Mouse (Mus musculus): ENCODE results near the gene Rhov. TPM values are rescaled to one million over a fixed set of nuclear protein-coding genes. Genes with fewer than 3 reads are reported as not detected.

Gene Rhov
- polyA plus RNA-seq, 1 experiment from 2014 or later, result 6.2 TPM

DNA sequence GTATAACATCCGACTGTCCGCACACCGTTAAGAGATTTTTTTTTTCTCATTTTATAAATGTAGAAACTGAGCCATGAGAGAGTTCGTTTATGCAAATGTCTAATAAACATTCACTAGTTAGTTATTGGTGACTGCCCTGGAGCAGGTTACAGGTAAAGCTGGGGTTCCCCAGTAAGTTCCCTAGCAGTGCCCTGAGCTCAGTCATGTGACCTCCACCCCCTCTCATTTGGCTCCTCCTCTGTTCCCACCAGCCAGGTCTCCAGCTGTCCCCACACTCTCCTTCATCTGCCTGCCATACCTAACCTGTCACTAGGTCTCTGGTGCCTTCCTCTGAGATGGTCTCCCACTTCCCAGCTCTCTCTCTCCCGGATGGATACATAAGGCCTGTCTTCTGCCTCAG, 16.3 kb upstream of the Rhov start:
- H3K4me1 ChIP-seq, result peaks cover 22% of the 10 kb centered on the region
- no peaks in the 10 kb centered on the region for H3K9me3 ChIP-seq (replicated peaks)
- no peak overlapping the region for H3K4me2 ChIP-seq
- WGBS, result 91% methylated on average over 5 of the region's 5 CpGs
- H3K36me3 ChIP-seq (ENCODE audit: poor library complexity, severe bottlenecking), result peaks cover 24% of the 10 kb centered on the region
- no peak overlapping the region for H3K4me3 ChIP-seq
- no peak for ATAC-seq
- no peak overlapping the region for H3K27ac ChIP-seq
- H3K9ac ChIP-seq, result no peak overlapping the region
- no peaks in the 10 kb centered on the region for H3K27me3 ChIP-seq

DNA sequence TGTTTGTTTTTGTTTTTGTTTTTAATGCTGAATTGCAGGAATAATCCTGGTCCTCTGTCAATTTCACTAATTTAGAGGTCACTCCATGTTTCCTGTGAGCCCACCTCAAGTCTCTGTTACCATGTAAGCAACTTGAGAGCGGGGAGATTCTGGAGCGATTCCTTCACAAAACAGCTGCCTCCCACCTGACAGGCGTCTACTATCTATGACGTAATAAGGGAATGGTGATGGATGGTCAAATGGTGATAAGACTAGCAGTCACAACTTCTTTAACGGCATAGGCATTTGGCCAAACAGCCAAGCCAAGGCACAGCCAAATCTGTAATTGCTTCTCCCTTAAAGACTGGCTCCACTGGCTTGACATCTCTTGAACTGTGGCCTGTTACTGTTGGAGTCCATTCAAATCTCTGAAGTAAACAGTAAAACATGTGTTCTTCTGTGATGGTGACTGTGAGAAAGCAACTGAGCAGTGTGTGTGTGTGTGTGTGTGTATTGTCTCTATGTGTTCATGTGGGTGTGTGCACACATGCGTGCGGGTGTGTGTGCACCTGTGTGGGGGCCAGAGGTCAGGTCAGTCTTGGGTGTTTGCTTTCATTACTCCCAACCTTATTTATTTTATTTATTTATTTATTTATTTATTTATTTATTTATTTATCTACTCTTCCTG, 11.0 kb upstream of the Rhov start:
- no peaks in the 10 kb centered on the region for H3K9me3 ChIP-seq (replicated peaks)
- H3K27me3 ChIP-seq, result no peaks in the 10 kb centered on the region
- H3K9ac ChIP-seq, result no peak overlapping the region
- no peak overlapping the region for H3K4me3 ChIP-seq
- H3K4me1 ChIP-seq, result no peaks in the 10 kb centered on the region
- H3K4me2 ChIP-seq, result no peak overlapping the region
- 94% methylated on average over 7 of the region's 7 CpGs for WGBS
- no peaks in the 10 kb centered on the region for H3K36me3 ChIP-seq (ENCODE audit: poor library complexity, severe bottlenecking)
- ATAC-seq, result no peak
- no peak overlapping the region for H3K27ac ChIP-seq

DNA sequence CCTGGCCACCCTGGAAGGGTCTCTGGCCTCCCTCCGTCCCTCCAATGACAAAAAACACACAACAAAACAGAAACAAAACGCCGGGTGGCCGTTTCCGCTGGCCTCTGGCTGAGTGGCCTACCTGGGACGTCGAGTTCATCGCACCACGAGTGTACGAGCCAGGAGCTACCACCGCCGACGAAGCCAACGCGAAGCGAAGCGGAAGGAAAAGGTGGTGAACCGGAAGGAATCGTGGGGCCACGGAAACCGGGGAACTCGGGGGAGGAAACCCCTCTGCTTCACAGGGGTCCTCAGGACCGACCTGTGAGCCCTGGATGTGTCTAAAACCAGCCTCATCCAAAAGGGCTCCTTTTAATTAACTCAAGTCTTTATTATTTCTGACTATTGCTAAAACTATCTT, 6.7 kb upstream of the Rhov start:
- WGBS, result 86% methylated on average over 23 of the region's 23 CpGs
- peaks cover 5% of the 10 kb centered on the region; the same call in 1 of the 2 replicates for H3K27me3 ChIP-seq
- H3K36me3 ChIP-seq (ENCODE audit: poor library complexity, severe bottlenecking), result no peaks in the 10 kb centered on the region
- no peaks in the 10 kb centered on the region for H3K4me1 ChIP-seq
- no peaks in the 10 kb centered on the region for H3K9me3 ChIP-seq (replicated peaks)
- no peak overlapping the region for H3K9ac ChIP-seq
- ATAC-seq, result no peak
- H3K4me2 ChIP-seq, result no peak overlapping the region
- no peak overlapping the region for H3K27ac ChIP-seq
- H3K4me3 ChIP-seq, result no peak overlapping the region

DNA sequence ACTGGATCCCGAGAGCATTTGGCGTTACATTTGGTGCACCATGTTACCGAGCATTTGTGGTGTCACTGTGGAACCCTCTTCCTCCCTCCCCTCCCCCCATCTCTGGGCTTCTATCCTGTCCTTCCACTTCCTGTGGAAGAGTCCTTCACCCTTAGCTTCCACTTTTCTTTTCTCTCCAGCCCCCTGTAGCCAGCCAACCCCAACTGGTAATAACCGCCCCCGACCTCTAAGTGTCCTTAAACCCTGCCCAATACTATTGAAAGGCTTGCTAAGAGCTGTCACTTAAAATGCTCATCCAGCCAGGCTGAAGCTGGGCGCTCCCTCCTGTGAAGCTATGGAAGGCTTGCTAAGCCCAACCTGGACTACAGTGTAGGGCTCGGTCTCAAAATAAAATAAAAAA, 5.9 kb upstream of the Rhov start:
- H3K4me2 ChIP-seq, result no peak overlapping the region
- H3K9ac ChIP-seq, result no peak overlapping the region
- H3K36me3 ChIP-seq (ENCODE audit: poor library complexity, severe bottlenecking), result no peaks in the 10 kb centered on the region
- H3K4me3 ChIP-seq, result no peak overlapping the region
- no peak overlapping the region for H3K27ac ChIP-seq
- H3K9me3 ChIP-seq (replicated peaks), result no peaks in the 10 kb centered on the region
- WGBS, result 86% methylated on average over 7 of the region's 7 CpGs
- H3K27me3 ChIP-seq, result peaks cover 5% of the 10 kb centered on the region; the same call in 1 of the 2 replicates
- H3K4me1 ChIP-seq, result no peaks in the 10 kb centered on the region
- no peak for ATAC-seq

DNA sequence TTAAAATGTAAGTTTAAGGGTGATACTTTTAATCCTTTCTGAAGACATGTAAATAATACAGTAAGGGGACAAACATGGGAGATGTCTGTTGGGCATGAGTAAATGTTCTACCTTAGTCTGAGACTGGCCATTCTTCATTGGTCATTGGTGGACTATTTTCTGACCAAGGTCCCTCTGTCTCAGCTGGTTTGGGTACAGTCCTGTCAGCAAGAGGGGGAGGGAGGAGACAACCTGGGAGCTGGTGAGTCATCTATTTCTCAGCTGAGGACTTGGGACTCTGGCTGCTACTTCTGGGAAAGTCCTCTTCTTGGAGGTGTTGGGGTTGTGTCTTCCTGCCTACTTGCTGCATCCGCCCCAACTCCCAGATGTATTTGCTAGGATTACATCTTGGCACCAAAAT, 3.1 kb upstream of the Rhov start:
- H3K4me3 ChIP-seq, result no peak overlapping the region
- H3K27ac ChIP-seq, result no peak overlapping the region
- no peaks in the 10 kb centered on the region for H3K36me3 ChIP-seq (ENCODE audit: poor library complexity, severe bottlenecking)
- H3K9ac ChIP-seq, result no peak overlapping the region
- no peak overlapping the region for H3K4me2 ChIP-seq
- H3K27me3 ChIP-seq, result peaks cover 17% of the 10 kb centered on the region
- ATAC-seq, result no peak
- WGBS, result 93% methylated on average over 1 of the region's 1 CpGs
- peaks cover 5% of the 10 kb centered on the region; the same call in 1 of the 2 replicates for H3K4me1 ChIP-seq
- no peaks in the 10 kb centered on the region for H3K9me3 ChIP-seq (replicated peaks)

DNA sequence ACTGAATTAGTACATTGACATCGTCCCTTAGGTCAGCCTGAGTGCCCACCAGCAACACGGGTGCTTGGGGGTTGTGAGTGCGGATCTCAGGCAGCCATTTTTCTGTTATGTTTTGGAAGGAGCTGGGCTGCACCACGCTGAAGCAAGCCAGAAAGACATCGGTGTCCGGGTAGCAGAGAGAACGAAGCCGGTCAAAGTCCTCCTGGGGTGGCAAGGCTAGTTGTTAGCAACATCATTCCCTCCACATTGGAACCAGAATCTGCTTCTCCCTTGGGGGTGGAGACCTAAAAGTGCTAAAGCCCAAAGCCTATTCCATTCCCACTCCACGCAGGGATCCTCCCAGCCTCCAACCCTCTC, 808 bp downstream of the Rhov start:
- peak overlapping the region; percentile 62 for H3K4me3 ChIP-seq
- H3K9ac ChIP-seq, result peak overlapping the region; percentile 76
- peaks cover 25% of the 10 kb centered on the region for H3K27me3 ChIP-seq
- H3K4me1 ChIP-seq, result peaks cover 5% of the 10 kb centered on the region; the same call in 1 of the 2 replicates
- no peaks in the 10 kb centered on the region for H3K9me3 ChIP-seq (replicated peaks)
- H3K4me2 ChIP-seq, result peak overlapping the region; percentile 88
- H3K36me3 ChIP-seq (ENCODE audit: poor library complexity, severe bottlenecking), result no peaks in the 10 kb centered on the region
- H3K27ac ChIP-seq, result no peak overlapping the region
- ATAC-seq, result no peak
- 46% methylated on average over 9 of the region's 9 CpGs for WGBS

DNA sequence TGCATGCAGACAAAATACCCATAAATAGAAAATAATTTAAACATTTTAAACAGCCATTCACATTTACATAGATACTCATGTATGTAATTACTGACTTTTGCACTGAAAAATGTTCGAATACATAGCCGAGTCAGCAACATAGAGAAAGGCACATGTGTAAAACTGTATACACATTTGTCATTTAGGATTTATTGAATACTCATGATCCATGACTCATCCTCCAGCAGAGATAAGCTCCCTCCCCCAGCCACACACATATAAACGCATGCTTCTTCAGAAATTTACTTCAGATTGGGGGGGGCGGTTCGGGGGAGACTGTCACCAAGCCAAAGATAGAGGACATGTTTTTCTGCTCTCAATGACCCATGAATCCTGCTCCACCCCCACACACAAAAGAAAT, 7.3 kb downstream of the Rhov start:
- Histone ChIP-seq H3K27ac (no peak overlapping the region), H3K4me2 (no peak overlapping the region), H3K36me3 (ENCODE audit: poor library complexity, severe bottlenecking) (no peaks in the 10 kb centered on the region), H3K9ac (no peak overlapping the region), H3K4me3 (no peak overlapping the region), H3K4me1 (0 out of 2 replicates have a peak, but pooled peaks cover 6% of the 10 kb centered on the region), H3K27me3 (peaks cover 5% of the 10 kb centered on the region; the same call in 1 of the 2 replicates), H3K9me3 (replicated peaks) (no peaks in the 10 kb centered on the region)
- ATAC-seq, result no peak
- 91% methylated on average over 5 of the region's 5 CpGs for WGBS

DNA sequence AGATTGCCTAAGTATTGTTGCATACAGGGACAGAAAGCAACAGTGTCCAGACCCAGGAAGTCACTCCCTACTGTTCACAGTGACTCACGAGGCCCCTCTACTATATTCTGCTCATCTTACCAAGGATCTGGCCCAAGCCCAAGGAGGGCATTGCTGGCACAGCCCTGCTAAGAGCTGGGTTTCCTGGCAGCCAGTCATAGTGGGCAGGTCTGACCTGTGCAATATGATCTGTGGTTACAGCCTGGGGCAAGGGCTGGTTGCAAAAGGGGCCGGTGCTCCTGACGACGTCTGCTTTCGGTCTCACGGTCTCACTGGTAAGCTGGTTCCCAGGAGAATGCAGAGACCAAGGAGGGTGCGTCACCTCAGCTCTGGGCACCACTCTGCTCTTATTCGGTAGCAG, 8.1 kb downstream of the Rhov start:
- H3K36me3 ChIP-seq (ENCODE audit: poor library complexity, severe bottlenecking), result no peaks in the 10 kb centered on the region
- 35% methylated on average over 8 of the region's 8 CpGs for WGBS
- H3K9ac ChIP-seq, result no peak overlapping the region
- no peak for ATAC-seq
- H3K27ac ChIP-seq, result no peak overlapping the region
- H3K4me1 ChIP-seq, result 0 out of 2 replicates have a peak, but pooled peaks cover 6% of the 10 kb centered on the region
- H3K27me3 ChIP-seq, result no peaks in the 10 kb centered on the region
- H3K9me3 ChIP-seq (replicated peaks), result no peaks in the 10 kb centered on the region
- no peak overlapping the region for H3K4me2 ChIP-seq
- no peak overlapping the region for H3K4me3 ChIP-seq

DNA sequence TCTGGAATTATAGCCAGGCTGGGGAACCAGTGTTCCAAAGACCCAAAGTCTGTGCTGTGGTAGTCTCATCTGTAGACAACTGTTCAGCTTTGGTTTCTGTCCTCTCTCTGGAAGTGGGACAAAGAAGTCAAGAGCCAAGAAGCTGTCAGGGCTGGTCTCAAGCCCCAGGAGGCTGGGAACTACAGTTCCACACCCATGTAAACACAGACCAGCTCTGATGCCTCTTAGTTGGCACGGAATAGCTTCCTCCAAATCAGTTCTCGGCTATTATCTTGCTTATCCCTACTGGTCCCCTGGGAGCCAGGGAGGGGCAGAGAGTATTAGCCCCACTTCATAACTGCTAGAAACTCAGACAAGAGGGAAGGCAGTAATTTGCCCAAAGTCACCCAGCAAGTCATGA, 9.7 kb downstream of the Rhov start:
- H3K4me2 ChIP-seq, result no peak overlapping the region
- 60% methylated on average over 2 of the region's 2 CpGs for WGBS
- ATAC-seq, result no peak
- 0 out of 2 replicates have a peak, but pooled peaks cover 6% of the 10 kb centered on the region for H3K4me1 ChIP-seq
- H3K9me3 ChIP-seq (replicated peaks), result no peaks in the 10 kb centered on the region
- H3K36me3 ChIP-seq (ENCODE audit: poor library complexity, severe bottlenecking), result no peaks in the 10 kb centered on the region
- no peak overlapping the region for H3K27ac ChIP-seq
- H3K27me3 ChIP-seq, result no peaks in the 10 kb centered on the region
- H3K4me3 ChIP-seq, result no peak overlapping the region
- no peak overlapping the region for H3K9ac ChIP-seq

DNA sequence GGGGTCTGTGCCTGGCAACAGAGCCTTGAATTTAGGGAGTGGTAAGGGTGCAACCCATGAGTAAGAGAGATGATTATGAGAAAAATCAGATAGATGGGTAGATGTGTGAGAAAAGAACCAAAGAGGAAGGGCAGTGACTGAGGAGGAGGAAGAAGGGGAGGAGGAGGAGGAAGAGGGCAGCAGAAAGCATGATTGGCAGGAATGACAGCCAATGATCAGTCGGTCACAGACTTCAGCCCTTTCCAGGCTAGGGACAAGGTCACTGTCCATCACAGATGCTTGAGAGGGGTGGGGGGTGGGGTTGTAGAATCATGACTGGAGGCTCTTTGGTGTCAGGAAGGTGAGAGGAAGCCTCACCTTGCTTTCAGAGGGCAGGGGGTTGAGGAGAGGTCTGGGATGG, 10.6 kb downstream of the Rhov start:
- Histone ChIP-seq H3K9me3 (replicated peaks) (no peaks in the 10 kb centered on the region), H3K4me1 (0 out of 2 replicates have a peak, but pooled peaks cover 6% of the 10 kb centered on the region), H3K27ac (no peak overlapping the region), H3K4me2 (no peak overlapping the region), H3K27me3 (peaks cover 2% of the 10 kb centered on the region; the same call in 1 of the 2 replicates), H3K36me3 (ENCODE audit: poor library complexity, severe bottlenecking) (no peaks in the 10 kb centered on the region), H3K4me3 (no peak overlapping the region), H3K9ac (no peak overlapping the region)
- 84% methylated on average over 1 of the region's 1 CpGs for WGBS
- ATAC-seq, result no peak

DNA sequence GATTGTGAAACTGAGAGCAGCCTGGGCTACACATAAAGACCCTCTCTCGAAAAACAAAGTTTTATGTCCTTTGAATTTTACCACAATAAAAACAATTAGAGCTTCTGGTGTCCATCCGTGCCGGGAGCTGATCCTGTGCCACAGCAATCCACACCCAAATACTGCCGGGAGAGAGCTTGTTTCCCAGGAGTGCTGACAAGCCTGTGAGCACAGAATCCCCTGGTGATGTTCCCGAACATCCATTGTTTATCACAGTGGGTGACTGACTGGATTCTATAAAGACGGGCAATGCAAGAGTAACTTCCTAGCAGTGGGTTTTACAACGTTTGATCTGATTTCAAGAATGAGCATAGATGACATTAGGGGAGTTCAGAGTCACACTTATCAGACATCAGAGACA, 16.1 kb downstream of the Rhov start:
- no peak for ATAC-seq
- WGBS, result 4% methylated on average over 7 of the region's 7 CpGs
- H3K27me3 ChIP-seq, result peaks cover 21% of the 10 kb centered on the region
- peaks cover 3% of the 10 kb centered on the region; the same call in 1 of the 2 replicates for H3K4me1 ChIP-seq
- no peak overlapping the region for H3K4me2 ChIP-seq
- no peak overlapping the region for H3K9ac ChIP-seq
- H3K27ac ChIP-seq, result no peak overlapping the region
- H3K9me3 ChIP-seq (replicated peaks), result no peaks in the 10 kb centered on the region
- no peak overlapping the region for H3K4me3 ChIP-seq
- H3K36me3 ChIP-seq (ENCODE audit: poor library complexity, severe bottlenecking), result no peaks in the 10 kb centered on the region

DNA sequence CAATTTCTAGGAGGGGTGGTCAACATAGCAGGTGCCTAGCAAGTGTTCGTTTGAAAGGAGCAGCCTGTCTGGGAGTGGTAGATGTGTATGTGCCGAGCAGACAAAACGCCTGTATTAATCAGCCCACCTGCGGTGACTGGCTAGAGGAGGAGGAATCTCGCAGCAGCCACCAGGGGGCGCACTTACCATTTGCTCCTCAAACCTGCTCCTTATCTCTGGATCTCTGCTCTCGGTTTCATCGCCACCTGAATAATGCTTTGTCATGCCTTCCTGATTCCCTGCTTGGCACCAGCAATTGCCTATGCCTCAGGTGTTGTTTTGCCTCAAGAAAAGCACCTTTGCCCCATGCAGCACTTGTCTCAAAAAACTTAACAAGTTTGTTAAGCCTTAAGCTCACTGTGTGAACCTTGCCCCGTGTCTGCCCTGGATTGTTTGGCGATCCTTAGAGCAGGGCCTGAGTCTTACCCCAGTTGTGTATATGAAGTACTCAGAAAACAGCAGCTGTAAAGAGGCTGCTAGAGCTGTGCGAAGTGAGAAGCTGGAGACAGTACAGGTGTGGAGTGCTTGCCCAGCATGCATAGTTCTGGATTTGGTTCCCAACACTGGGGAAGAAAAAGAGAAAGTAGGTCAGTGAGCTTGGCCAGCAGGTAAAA, 20.1 kb downstream of the Rhov start:
- Histone ChIP-seq H3K36me3 (ENCODE audit: poor library complexity, severe bottlenecking) (no peaks in the 10 kb centered on the region), H3K4me1 (peaks cover 3% of the 10 kb centered on the region; the same call in 1 of the 2 replicates), H3K9ac (no peak overlapping the region), H3K4me2 (peak overlapping the region; percentile 37), H3K27me3 (peaks cover 23% of the 10 kb centered on the region), H3K27ac (no peak overlapping the region), H3K9me3 (replicated peaks) (no peaks in the 10 kb centered on the region), H3K4me3 (no peak overlapping the region)
- WGBS, result 17% methylated on average over 11 of the region's 11 CpGs
- peak; percentile 75 for ATAC-seq
